Mouse (Mus musculus) olfactory bulb, adult 2 months (tissue): Measurements from ENCODE around the gene Stra6. TPM values are rescaled to one million over a fixed set of nuclear protein-coding genes. Genes with fewer than 3 reads are reported as not detected.

Experiments
- H3K27ac ChIP-seq: fragments of 200-500 bp; 2 replicates; pipeline ENCODE4 v1.5.1; 2012; ENCODE audit warnings: low read depth, low read length; ENCODE audit not compliant: insufficient read depth
- H3K4me1 ChIP-seq: fragments of 200-500 bp; 2 replicates; pipeline ENCODE4 v1.6.1; 2012; ENCODE audit warnings: low read length; ENCODE audit not compliant: control insufficient read depth, insufficient read depth
- H3K4me3 ChIP-seq: fragments of 200-500 bp; 2 replicates; pipeline ENCODE4 v1.5.1; 2012; ENCODE audit warnings: mild to moderate bottlenecking, low read depth, low read length, moderate library complexity; ENCODE audit not compliant: insufficient read depth
- CTCF ChIP-seq: fragments of 200-500 bp; IDR thresholded peaks from 2 replicates; pipeline ENCODE4 v1.5.1; 2012; ENCODE audit warnings: low read depth, mild to moderate bottlenecking, low read length, moderate library complexity; ENCODE audit not compliant: insufficient read depth
- POLR2A ChIP-seq: fragments of 200-500 bp; IDR thresholded peaks from 2 replicates; pipeline ENCODE4 v1.6.1; 2012; ENCODE audit warnings: mild to moderate bottlenecking, low read depth, low read length, moderate library complexity; ENCODE audit not compliant: insufficient read depth
- WGBS: fragments of 180-500 bp; shearing (Covaris S2); methylation state at CpG from one replicate; pipeline ENCODE4 v1.1.7; 2018; 5-methylcytosine and 5-hydroxymethylcytosine counted together
- polyA plus RNA-seq: library from polyadenylated mRNA; stranded (reverse); fragments of >200 nt; gene quantifications from 2 replicates; pipeline ENCODE4 v1.2.4, GENCODE M21; 2012; ENCODE audit warnings: low replicate concordance; ENCODE audit not compliant: missing spikeins, insufficient read depth, insufficient read length

The Stra6 gene
- polyA plus RNA-seq, 1 experiment = not detected

DNA sequence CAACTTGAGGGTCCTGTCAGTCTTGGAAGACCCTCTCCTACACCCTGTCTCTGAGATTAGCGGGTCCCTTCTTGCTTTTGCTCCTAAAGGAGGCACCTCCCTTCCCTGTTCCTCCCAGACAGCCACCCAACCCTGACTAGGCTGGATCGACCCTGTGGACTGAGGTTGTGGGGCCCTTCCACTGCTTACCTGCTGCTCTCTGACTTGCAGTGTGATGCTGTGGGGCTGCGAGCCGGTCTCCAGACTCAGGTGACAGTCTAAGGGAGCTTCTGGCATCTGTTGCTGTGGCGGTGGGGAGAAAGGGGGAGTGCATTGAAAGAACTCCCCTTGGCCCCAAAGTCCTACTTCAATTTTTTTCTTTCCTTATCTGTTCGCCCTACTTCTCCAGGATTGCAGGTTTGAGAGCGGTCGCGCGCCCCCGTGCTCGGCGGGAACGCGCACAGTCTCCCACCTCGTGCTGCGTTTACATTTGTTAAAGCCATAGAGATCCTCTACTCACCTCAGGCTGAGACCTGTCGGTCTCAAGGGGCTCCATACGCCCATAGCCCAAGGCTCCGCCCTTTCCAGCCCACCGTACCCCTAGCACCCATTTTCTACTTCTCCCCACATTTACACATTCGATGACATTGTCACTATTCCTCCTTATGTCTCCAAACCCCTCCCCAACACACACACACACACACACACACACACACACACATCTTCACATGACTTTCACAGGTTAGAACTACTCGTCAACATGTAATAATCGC, 137.7 kb downstream of the Stra6 start:
- 16% methylated on average over 24 of the region's 24 CpGs for WGBS
- H3K27ac ChIP-seq = no peak overlapping the region
- H3K4me1 ChIP-seq = peaks cover 56% of the 10 kb centered on the region
- peak overlapping the region; percentile 31 for H3K4me3 ChIP-seq
- no peak for TF ChIP-seq CTCF

DNA sequence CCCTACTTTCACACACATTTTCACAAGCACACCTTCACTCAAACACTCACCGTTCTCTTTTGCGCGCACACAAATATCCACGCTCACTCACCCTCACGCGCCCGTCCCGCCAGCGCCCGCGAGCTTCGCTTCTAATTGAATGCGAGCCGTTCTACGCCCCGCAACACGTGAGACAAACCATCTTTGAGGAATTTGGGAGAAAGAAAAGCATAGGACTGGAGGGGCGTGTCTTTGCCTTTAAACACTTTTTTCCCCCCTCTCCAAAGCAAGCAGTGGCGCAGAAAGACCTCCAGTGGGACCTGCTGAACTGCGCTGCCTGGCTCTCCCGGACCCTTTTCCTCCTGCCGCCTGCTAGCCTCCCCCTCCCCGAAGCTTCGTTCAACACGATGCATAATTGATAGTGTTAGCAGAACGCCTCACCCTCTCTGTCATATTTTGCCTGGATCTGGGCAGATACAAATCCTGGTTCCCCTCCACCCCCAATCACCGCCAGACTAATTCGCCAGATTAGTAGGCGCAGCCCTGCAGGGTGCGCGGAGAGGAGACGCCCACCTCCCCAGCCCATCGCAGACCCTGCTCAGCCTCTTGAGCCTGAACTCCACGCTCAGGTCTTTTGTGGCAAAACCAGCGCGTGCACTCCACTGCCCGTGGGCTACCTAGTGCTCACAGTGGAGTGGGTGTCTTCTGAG, 138.4 kb downstream of the Stra6 start:
- H3K27ac ChIP-seq = 0 out of 2 replicates have a peak overlapping the region, but pooled peaks have one; percentile 1

DNA sequence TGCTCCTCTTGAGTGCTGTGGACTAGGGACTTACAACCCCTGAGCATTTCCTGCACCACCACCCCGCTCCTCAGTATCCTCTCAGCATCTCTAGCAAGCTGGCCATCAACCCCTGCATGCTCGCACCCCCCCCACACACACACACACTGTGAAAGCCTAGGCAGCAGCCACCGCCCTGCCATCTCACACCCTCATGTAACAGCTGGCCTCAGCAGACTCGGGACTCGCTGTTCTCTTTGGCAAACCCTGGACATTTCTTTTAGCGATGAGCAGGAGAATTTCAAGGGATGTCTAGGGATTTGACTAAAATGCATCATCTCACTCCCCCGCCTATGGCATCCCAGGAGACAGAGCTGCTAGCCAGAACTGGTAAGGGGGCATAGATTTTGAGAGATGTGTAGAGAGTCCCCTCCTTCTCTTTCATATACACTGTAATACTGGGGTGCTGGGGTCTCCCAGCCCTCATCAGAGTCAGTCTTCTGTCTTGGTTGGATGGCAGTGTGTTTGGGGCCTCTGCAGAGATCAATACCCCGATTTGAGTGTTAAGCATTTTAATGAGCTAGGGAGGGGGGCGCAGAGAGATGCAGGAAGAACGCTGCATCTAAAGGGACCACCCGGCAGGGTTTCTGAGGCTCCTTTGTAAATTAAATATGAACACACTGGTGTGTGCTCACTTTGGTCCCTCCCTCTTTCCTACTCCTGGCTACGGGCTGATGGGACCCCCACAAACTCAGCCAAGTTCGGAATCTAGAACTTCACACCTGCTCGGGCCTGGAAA, 139.3 kb downstream of the Stra6 start:
- Histone ChIP-seq H3K4me3 (no peak overlapping the region), H3K27ac (peak overlapping the region; percentile 1; the same call in 1 of the 2 replicates), H3K4me1 (peaks cover 43% of the 10 kb centered on the region)
- WGBS = 51% methylated on average over 14 of the region's 14 CpGs
- TF ChIP-seq POLR2A (0 out of 2 replicates have a peak, but pooled peaks have one; percentile 28), CTCF (no peak)

More for the DNA sequence above, 138.4 kb downstream of the Stra6 start:
- Histone ChIP-seq H3K4me1 (peaks cover 52% of the 10 kb centered on the region), H3K4me3 (peak overlapping the region; percentile 31)
- 4% methylated on average over 37 of the region's 37 CpGs for WGBS
- TF ChIP-seq POLR2A = no peak
- no peak for TF ChIP-seq CTCF

Other genes with a start within 250 kb of the Stra6 start
- not detected in 2 replicates for gene Arid3b, start 227.0 kb upstream of the Stra6 start, polyA plus RNA-seq
- not detected in 2 replicates for gene Ubl7, start 152.8 kb upstream of the Stra6 start, polyA plus RNA-seq
- not detected in 2 replicates for gene Sema7a, start 123.7 kb upstream of the Stra6 start, polyA plus RNA-seq
- not detected in 2 replicates for gene Cyp11a1, start 57.4 kb upstream of the Stra6 start, polyA plus RNA-seq
- gene Ccdc33, start 55.0 kb downstream of the Stra6 start, polyA plus RNA-seq = not detected in 2 replicates
- gene Islr, start 140.5 kb downstream of the Stra6 start, polyA plus RNA-seq = not detected in 2 replicates
- gene Islr2, start 140.5 kb downstream of the Stra6 start, polyA plus RNA-seq = not detected in 2 replicates
- not detected in 2 replicates for gene Pml, start 186.0 kb downstream of the Stra6 start, polyA plus RNA-seq
- not detected in 2 replicates for gene Stoml1, start 189.4 kb downstream of the Stra6 start, polyA plus RNA-seq
- gene Loxl1, start 249.4 kb downstream of the Stra6 start, polyA plus RNA-seq = not detected in 2 replicates